Mouse (Mus musculus) natural killer cell, adult 2 months (primary cell): ENCODE data around the gene Olfr622.

Experiments used
- DNase-seq, 2 experiments: peaks; one replicate each; pipeline ENCODE4 v3.0.0; 2022; ENCODE audit warnings: low spot score in 2 of 2

Gene Olfr622

GRCm38 (mm10) chr7:103642602-103643001, at the start of gene Olfr622:
Gene Olfr622 (minus strand): TSS chr7:103642702.
- no peak for DNase-seq

- DNase-seq = no peak
Measured at GRCm38 (mm10) chr7:103682420-103682819, 39.9 kb upstream of the Olfr622 start, which contains the start of gene Olfr625-ps1. Gene Olfr625-ps1 (plus strand): TSS chr7:103682720.

GRCm38 (mm10) chr7:103671091-103671490, 28.6 kb upstream of the Olfr622 start, which contains the start of gene Olfr624:
Gene Olfr624 (minus strand): TSS chr7:103671191.
- DNase-seq = no peak

- no peak for DNase-seq
Measured at GRCm38 (mm10) chr7:103663598-103663997, 21.1 kb upstream of the Olfr622 start, which contains the start of gene Olfr623. Gene Olfr623 (minus strand): TSS chr7:103663698.

- DNase-seq = no peak
Measured at GRCm38 (mm10) chr7:103644070-103644469, 1.6 kb upstream of the Olfr622 start.

- no peak for DNase-seq
Measured at GRCm38 (mm10) chr7:103636795-103637194, 5.7 kb downstream of the Olfr622 start.

- no peak for DNase-seq
Measured at GRCm38 (mm10) chr7:103612434-103612833, 30.1 kb downstream of the Olfr622 start, which contains the start of gene Olfr620. Gene Olfr620 (minus strand): TSS chr7:103612534.

- no peak for DNase-seq
Measured at GRCm38 (mm10) chr7:103607425-103607824, 35.1 kb downstream of the Olfr622 start.

- no peak for DNase-seq
Measured at GRCm38 (mm10) chr7:103600275-103600674, 42.2 kb downstream of the Olfr622 start, which contains the start of gene Olfr619. Gene Olfr619 (plus strand): TSS chr7:103600575.

GRCm38 (mm10) chr7:103589803-103590202, 52.7 kb downstream of the Olfr622 start, which contains the start of gene Olfr618:
Gene Olfr618 (plus strand): TSS chr7:103590103.
- no peak for DNase-seq
